Mouse (Mus musculus): Measurements from ENCODE around the gene Dlx5. TPM values are rescaled to one million over a fixed set of nuclear protein-coding genes. Genes with fewer than 3 reads are reported as not detected.

The Dlx5 gene
- polyA plus RNA-seq, 1 experiment = 1.2 TPM

DNA sequence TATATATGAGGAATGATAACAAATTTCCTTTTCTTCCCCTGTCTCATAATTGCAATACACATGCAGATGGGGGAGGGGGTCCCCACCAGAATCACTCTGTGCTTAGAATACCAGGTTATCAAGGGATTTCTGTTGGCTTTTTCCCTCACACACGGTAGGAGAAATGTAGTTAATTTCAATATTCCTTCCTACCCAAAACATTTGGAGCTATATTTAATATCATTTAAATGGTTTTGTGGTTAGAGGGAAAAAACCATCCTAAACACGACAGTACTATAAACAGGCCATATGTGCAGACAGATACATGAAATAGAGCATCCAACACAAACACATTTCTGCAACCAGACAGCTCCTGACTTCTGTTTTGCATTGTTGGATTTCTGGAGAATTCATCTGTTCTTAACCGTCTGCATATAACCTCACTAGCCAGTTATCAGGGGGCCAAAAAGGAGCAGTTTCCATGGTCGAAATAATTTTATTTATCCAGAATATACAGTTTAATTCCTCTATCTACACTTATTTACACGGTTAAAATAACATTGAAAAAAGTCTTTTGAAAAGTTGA, 4.5 kb downstream of the Dlx5 start:
- Histone ChIP-seq H3K27ac (ENCODE audit: insufficient read depth, low read length) (no peak overlapping the region), H3K4me3 (ENCODE audit: insufficient read depth, low read length) (no peak overlapping the region), H3K4me1 (ENCODE audit: control insufficient read depth, insufficient read depth, low read length) (no peaks in the 10 kb centered on the region; the same call in 1 of the 2 replicates)
- TF ChIP-seq POLR2A (IDR thresholded peaks at IDR 0.05; ENCODE audit: low read depth, low read length) (no peak), CTCF (IDR thresholded peaks at IDR 0.05; ENCODE audit: borderline replicate concordance, insufficient read depth, low read length) (no peak)

DNA sequence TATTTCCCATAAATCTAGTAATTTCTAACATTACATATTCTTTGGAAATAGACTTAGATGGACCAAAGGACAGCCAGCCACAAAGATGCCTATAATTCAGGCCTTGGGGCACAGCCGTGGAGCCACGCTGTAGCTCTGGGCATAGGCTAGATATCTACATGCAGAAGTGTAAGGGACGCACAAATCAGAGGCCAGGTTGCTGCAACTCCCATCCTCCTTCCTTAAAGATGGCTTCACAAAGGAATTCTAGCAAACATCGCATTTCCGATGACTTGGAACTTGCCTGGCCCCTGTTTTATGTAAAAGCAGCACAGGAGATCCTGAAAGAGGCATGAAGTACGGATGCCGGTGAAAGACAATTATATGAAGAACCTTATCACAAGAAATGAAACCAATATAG, 5.2 kb downstream of the Dlx5 start:
- H3K4me1 ChIP-seq (ENCODE audit: control insufficient read depth, insufficient read depth, low read length) = no peaks in the 10 kb centered on the region; the same call in 1 of the 2 replicates
- TF ChIP-seq POLR2A (IDR thresholded peaks at IDR 0.05; ENCODE audit: low read depth, low read length) = no peak
- TF ChIP-seq CTCF (IDR thresholded peaks at IDR 0.05; ENCODE audit: borderline replicate concordance, insufficient read depth, low read length) = no peak
- no peak overlapping the region for H3K27ac ChIP-seq (ENCODE audit: insufficient read depth, low read length)
- no peak overlapping the region for H3K4me3 ChIP-seq (ENCODE audit: insufficient read depth, low read length)

DNA sequence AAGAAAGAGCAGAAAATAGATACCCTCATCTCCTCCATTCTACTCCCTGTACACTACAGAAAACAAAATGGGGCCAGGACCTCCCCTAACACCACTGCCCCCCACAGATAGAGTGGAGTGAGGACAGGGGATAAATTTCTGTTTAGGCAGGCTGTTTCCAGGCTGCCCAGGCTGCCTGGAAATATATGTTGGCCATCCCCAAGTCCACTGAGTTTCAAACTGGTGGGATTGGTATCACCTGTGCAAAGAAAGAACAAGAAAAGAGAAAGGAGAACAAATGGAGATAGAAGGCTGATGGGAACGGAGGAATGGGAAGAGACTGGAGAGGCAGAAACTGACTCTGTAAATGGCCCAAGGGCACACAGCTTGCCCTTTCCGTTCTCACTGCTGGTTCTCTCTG, 5.7 kb downstream of the Dlx5 start:
- H3K4me3 ChIP-seq (ENCODE audit: insufficient read depth, low read length) = no peak overlapping the region
- TF ChIP-seq CTCF (IDR thresholded peaks at IDR 0.05; ENCODE audit: borderline replicate concordance, insufficient read depth, low read length) = no peak
- no peak for TF ChIP-seq POLR2A (IDR thresholded peaks at IDR 0.05; ENCODE audit: low read depth, low read length)
- H3K27ac ChIP-seq (ENCODE audit: insufficient read depth, low read length) = no peak overlapping the region
- no peaks in the 10 kb centered on the region; the same call in 1 of the 2 replicates for H3K4me1 ChIP-seq (ENCODE audit: control insufficient read depth, insufficient read depth, low read length)

DNA sequence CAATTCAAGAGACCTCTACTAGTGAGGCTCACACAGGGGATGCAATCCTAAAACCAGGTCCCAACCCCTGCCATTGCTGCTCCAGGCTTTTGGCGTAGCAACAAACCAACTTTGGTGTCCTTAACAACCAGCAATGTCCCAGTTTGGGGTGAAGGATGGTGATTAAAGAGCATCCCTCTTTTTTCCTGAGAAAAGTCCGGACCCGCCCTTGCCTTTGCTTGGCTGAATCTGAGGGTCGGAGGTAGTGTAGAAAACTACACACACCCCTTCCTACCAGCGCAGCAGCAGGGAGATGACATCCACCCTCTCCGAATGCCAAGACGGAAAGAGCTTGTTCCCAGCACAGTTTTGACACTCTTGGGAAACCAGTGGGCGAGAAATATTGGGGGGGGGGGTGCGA, 6.2 kb downstream of the Dlx5 start:
- H3K4me3 ChIP-seq (ENCODE audit: insufficient read depth, low read length) = no peak overlapping the region
- no peaks in the 10 kb centered on the region; the same call in 1 of the 2 replicates for H3K4me1 ChIP-seq (ENCODE audit: control insufficient read depth, insufficient read depth, low read length)
- H3K27ac ChIP-seq (ENCODE audit: insufficient read depth, low read length) = no peak overlapping the region
- TF ChIP-seq CTCF (IDR thresholded peaks at IDR 0.05; ENCODE audit: borderline replicate concordance, insufficient read depth, low read length) = no peak
- TF ChIP-seq POLR2A (IDR thresholded peaks at IDR 0.05; ENCODE audit: low read depth, low read length) = no peak

DNA sequence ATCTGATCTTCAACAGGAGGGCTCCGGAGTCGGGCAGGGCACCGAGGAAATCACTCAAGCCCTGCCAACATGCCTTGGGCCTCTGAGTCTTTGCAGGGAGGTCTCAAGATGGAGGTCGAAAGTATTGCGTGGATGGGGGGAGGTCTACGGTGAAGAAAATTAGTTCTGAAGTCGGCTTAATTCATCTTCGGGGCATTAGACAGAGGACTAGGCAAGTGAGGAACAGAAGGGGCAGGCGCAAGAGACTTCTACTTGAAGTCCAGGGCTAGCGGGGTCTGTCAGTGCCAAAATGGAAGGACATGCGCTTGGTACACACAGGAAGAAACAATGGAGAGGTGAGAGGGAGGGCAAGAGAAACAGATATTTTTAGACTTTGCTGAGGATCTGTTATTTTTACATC, 6.7 kb downstream of the Dlx5 start:
- H3K4me1 ChIP-seq (ENCODE audit: control insufficient read depth, insufficient read depth, low read length) = no peaks in the 10 kb centered on the region
- no peak overlapping the region for H3K4me3 ChIP-seq (ENCODE audit: insufficient read depth, low read length)
- no peak overlapping the region for H3K27ac ChIP-seq (ENCODE audit: insufficient read depth, low read length)
- TF ChIP-seq CTCF (IDR thresholded peaks at IDR 0.05; ENCODE audit: borderline replicate concordance, insufficient read depth, low read length) (no peak), POLR2A (IDR thresholded peaks at IDR 0.05; ENCODE audit: low read depth, low read length) (no peak)

DNA sequence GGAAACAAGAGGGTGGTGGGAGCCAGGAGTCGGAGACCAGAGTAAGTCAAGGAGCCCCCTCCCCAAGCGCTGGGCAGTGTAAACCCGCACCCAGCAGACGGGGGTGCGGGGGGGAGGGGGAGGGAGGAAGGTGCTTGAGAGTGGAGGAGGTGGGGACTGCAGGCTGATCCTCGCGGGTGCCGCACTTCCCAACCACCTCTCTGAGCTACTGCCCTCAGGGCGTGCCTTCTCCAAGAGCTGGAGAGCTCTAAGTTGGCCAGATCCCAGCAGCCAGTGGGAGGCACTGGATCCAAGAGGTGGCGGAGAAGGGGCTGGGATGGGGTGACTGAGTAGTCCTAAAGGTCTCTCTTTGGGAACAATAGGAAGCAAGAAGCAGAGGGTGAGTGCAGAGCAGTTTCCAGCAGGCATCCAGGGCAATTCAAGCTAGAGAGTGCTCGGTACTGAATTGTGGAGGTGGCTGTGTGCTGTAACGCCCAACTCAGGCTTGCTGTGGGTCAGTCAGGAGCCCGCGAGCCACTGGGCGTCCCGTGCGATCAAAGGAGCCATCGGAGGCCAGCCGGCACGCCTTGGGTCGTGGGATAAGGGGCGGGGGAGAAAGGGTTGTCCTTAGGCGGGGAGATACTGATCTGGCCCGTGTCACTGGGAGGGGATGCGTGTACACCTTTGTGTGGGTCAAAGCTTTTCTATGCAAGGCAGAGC, 7.7 kb downstream of the Dlx5 start:
- no peak for TF ChIP-seq CTCF (IDR thresholded peaks at IDR 0.05; ENCODE audit: borderline replicate concordance, insufficient read depth, low read length)
- TF ChIP-seq POLR2A (IDR thresholded peaks at IDR 0.05; ENCODE audit: low read depth, low read length) = no peak
- H3K4me1 ChIP-seq (ENCODE audit: control insufficient read depth, insufficient read depth, low read length) = no peaks in the 10 kb centered on the region
- H3K4me3 ChIP-seq (ENCODE audit: insufficient read depth, low read length) = no peak overlapping the region

DNA sequence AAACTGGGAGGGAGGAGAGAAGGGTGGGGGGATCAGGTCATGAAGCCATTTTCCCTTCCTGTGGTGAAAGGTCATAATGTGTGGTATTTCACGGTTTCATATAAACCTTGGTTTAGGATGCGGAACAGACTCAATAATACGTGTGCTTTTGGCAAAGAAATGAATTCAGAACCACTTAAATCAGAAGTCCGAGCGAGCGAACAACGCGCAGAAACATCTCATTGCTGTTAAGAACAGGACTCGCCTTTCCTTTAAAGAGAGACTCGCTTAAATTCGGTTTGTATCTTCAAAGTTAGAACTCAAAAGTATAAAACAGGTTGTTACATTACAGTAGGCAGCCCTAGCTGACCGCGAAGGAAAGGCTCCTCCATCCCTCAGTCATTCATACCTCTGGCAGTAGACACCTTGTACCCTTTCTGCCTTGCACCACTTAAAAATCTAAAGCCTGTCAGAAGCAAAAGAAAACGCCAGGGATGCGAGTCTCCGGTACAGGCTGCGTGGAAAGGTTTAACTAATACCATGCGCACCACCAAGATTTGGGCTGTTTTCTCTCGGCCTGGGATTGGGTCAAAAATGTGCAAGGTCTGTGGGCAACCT, 8.3 kb downstream of the Dlx5 start:
- H3K4me1 ChIP-seq (ENCODE audit: control insufficient read depth, insufficient read depth, low read length) = no peaks in the 10 kb centered on the region
- TF ChIP-seq CTCF (IDR thresholded peaks at IDR 0.05; ENCODE audit: borderline replicate concordance, insufficient read depth, low read length) (no peak), POLR2A (IDR thresholded peaks at IDR 0.05; ENCODE audit: low read depth, low read length) (no peak)
- H3K4me3 ChIP-seq (ENCODE audit: insufficient read depth, low read length) = no peak overlapping the region
- no peak overlapping the region for H3K27ac ChIP-seq (ENCODE audit: insufficient read depth, low read length)

More for the DNA sequence above, 7.7 kb downstream of the Dlx5 start:
- no peak overlapping the region for H3K27ac ChIP-seq (ENCODE audit: insufficient read depth, low read length)

DNA sequence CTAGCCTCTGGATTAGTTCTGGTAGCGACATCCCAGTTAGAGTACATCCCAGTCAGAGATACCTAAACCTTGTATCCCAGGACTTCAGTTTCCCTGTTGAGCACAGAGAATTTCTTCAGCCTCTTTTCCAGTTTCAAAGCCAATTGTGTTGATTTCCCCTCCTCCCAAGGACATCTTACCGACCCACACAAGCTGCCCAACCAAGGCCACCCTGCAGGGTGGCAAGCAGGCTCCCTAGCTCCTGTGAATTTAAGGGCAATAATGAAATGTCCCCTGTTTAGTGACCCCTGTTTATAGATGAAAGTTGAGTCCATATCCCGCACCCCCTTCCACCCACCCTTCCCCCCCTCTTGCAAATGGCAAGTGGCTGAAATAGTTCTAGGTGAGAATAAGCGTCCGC, 9.0 kb downstream of the Dlx5 start:
- no peaks in the 10 kb centered on the region for H3K4me1 ChIP-seq (ENCODE audit: control insufficient read depth, insufficient read depth, low read length)
- H3K27ac ChIP-seq (ENCODE audit: insufficient read depth, low read length) = no peak overlapping the region
- TF ChIP-seq POLR2A (IDR thresholded peaks at IDR 0.05; ENCODE audit: low read depth, low read length) = no peak
- TF ChIP-seq CTCF (IDR thresholded peaks at IDR 0.05; ENCODE audit: borderline replicate concordance, insufficient read depth, low read length) = no peak
- H3K4me3 ChIP-seq (ENCODE audit: insufficient read depth, low read length) = no peak overlapping the region

DNA sequence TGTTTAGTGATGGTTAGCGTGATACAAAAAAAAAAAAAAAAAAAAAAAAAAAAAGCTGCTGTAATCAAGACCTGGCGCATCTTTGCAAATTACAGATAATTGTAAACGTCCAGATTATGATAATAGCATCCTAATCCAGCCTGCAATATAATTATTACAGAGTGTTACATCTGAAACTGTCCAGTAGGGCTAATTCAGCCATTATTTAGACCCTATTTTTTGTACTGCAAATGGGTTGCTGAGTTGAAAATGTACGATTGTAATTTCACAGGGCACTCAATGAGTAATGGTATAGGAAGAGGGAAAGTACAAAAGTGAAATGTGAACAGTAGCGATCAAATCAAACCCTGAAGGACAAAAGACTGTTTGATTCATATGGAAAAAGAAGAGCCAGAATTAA, 10.2 kb downstream of the Dlx5 start:
- no peak for TF ChIP-seq POLR2A (IDR thresholded peaks at IDR 0.05; ENCODE audit: low read depth, low read length)
- TF ChIP-seq CTCF (IDR thresholded peaks at IDR 0.05; ENCODE audit: borderline replicate concordance, insufficient read depth, low read length) = no peak
- no peaks in the 10 kb centered on the region for H3K4me1 ChIP-seq (ENCODE audit: control insufficient read depth, insufficient read depth, low read length)
- H3K27ac ChIP-seq (ENCODE audit: insufficient read depth, low read length) = no peak overlapping the region
- no peak overlapping the region for H3K4me3 ChIP-seq (ENCODE audit: insufficient read depth, low read length)

DNA sequence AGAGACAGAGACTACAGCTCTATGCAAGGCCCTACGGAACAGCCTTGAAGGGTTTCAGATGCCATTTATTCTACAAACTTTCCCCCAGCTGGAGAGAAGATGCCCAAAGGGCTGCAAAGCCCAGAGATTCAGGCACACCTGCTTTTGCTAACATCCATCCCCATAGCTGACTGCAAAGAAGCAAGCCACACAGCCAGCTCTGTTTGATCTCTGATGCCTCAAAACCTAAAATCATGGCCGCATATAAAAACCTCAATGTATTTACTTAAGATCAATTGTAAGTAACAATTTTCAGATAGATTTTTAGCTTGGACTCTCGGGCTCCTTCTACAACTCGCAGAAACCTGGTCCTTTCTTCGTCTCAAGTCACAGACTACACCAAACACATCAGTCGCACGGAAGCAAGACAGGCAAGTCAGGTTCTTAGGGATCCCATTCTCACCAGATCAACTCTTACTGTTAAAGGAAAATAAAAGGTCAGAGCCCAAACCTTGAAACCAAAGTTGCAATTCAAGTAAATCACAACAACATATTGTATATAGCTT, 10.9 kb downstream of the Dlx5 start:
- TF ChIP-seq POLR2A (IDR thresholded peaks at IDR 0.05; ENCODE audit: low read depth, low read length) (no peak), CTCF (IDR thresholded peaks at IDR 0.05; ENCODE audit: borderline replicate concordance, insufficient read depth, low read length) (no peak)
- no peak overlapping the region for H3K4me3 ChIP-seq (ENCODE audit: insufficient read depth, low read length)
- no peak overlapping the region for H3K27ac ChIP-seq (ENCODE audit: insufficient read depth, low read length)
- no peaks in the 10 kb centered on the region for H3K4me1 ChIP-seq (ENCODE audit: control insufficient read depth, insufficient read depth, low read length)

All from embryonic fibroblast, embryonic 13.5 days (primary cell).